Mouse (Mus musculus) G1E (cell line): ENCODE data around the gene Nfe2l1. TPM values are rescaled to one million over a fixed set of nuclear protein-coding genes. Genes with fewer than 3 reads are reported as not detected.

Experiments
- ATAC-seq: 2 replicates; pipeline ENCODE4 v1.8.0; 2016; ENCODE audit warnings: mild to moderate bottlenecking; ENCODE audit not compliant: insufficient number of reproducible peaks, poor library complexity, low FRiP score, severe bottlenecking; ENCODE audit errors: extremely low read depth
- DNase-seq: peaks from one replicate; pipeline ENCODE4 v3.0.0; 2012; ENCODE audit warnings: low spot score
- H3K27me3 ChIP-seq: 2 replicates; pipeline ENCODE4 v1.6.1; 2012; ENCODE audit warnings: mild to moderate bottlenecking, low read length, inconsistent platforms; ENCODE audit not compliant: insufficient read depth
- H3K36me3 ChIP-seq: replicated peaks from 2 replicates; pipeline ENCODE3; 2012; ENCODE audit warnings: mild to moderate bottlenecking, inconsistent platforms
- H3K4me1 ChIP-seq: 2 replicates; pipeline ENCODE4 v1.6.1; 2012; ENCODE audit warnings: low read depth, low read length, inconsistent platforms, mixed read lengths; ENCODE audit not compliant: insufficient read depth
- H3K4me3 ChIP-seq: 2 replicates; pipeline ENCODE4 v1.5.1; 2012; ENCODE audit warnings: low read depth, mild to moderate bottlenecking, inconsistent platforms, low read length, moderate library complexity, mixed read lengths
- H3K9me3 ChIP-seq: replicated peaks from 2 replicates; pipeline ENCODE4 v1.6.1; 2012; ENCODE audit warnings: inconsistent platforms
- CTCF ChIP-seq: IDR thresholded peaks from 2 replicates; pipeline ENCODE4 v1.5.1; 2012; ENCODE audit warnings: low read depth, low read length, inconsistent platforms, mixed read lengths
- GATA1 ChIP-seq: IDR thresholded peaks from 2 replicates; pipeline ENCODE4 v1.6.1; 2012; ENCODE audit warnings: borderline replicate concordance, low read length, inconsistent platforms, mixed read lengths
- GATA2 ChIP-seq: IDR thresholded peaks from 2 replicates; pipeline ENCODE4 v1.6.1; 2012; ENCODE audit warnings: low read depth, low read length, inconsistent platforms, borderline replicate concordance
- POLR2AphosphoS5 ChIP-seq: IDR thresholded peaks from 2 replicates; pipeline ENCODE4 v1.6.1; 2012; ENCODE audit warnings: low read depth, low read length, inconsistent platforms; ENCODE audit not compliant: insufficient replicate concordance
- TAL1 ChIP-seq: conservative IDR thresholded peaks from 2 replicates; pipeline ENCODE4 v1.6.1; 2012; ENCODE audit warnings: low read depth, low read length, inconsistent platforms, mixed read lengths
- polyA plus RNA-seq: library from polyadenylated mRNA; stranded (reverse); fragments of >175 nt; gene quantifications from 2 replicates; pipeline ENCODE4 v1.2.3, GENCODE M21; 2012
- total RNA-seq, 2 experiments: library from RNA; stranded (forward) in 1 of 2; stranded (reverse) in 1 of 2; fragments of 200-1000 nt in 1 of 2; fragments of >200 nt in 1 of 2; fragmentation: Nextera tagmentation in 1 of 2; gene quantifications; 2 replicates each; pipeline ENCODE4 v1.2.3; 2014 to 2017

The Nfe2l1 gene
- total RNA-seq (2014; fragmentation: Nextera tagmentation), result 56.3 and 70.5 TPM in 2 replicates
- 22.5 and 24.0 TPM in 2 replicates for total RNA-seq (2017)
- polyA plus RNA-seq, result 29.1 and 35.9 TPM in 2 replicates

DNA sequence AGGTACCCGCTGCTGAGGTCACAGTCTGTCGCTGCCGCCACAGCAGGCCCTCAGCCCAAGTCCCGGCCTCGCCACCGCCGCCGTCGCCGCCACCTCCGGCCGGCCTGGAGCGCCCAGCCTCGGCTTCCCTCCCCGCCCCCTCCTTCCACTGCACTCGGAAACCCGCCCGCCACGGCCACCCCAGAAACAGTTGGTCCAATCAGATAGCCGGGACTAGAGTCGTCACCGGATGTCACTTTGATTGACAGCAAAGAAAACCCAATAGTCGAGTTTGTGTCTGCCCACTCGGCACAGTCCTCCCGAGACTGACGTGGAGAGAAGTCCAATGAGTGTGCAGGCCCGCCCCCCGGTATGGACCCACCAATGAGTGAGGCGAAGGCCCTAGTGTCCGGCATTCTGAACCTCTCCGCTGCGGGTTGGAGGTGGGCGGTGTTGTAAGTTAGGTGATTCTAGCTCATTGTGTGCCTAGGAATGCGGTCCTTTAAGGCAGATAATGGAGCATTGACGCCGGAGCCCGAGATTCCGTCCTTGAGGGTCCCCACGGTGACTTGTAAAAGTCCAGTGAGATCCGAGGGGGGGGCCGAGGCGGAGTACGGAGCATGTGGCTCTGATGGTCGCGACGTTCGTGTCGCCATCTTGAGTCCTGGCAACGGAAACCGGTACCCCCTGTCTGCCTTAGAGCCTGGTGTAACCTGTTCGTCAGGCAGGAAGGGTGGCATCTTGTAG is at the start of gene Nfe2l1:
Gene Nfe2l1 (minus strand): TSS at position 156 of the 726 bp plus-strand sequence.
- Histone ChIP-seq H3K27me3 (peaks cover 6% of the 10 kb centered on the region), H3K4me1 (peaks cover 54% of the 10 kb centered on the region), H3K9me3 (no peaks in the 10 kb centered on the region), H3K4me3 (peak within 1 kb of the TSS; percentile 88), H3K36me3 (peaks cover 33% of the 10 kb centered on the region)
- DNase-seq (peak; percentile 99), ATAC-seq (peak; percentile 97)
- TF ChIP-seq GATA1, result no peak

GRCm38 (mm10) chr11:96879359-96879758 is 49.6 kb upstream of the Nfe2l1 start:
- Histone ChIP-seq H3K9me3 (no peaks in the 10 kb centered on the region), H3K27me3 (peaks cover 70% of the 10 kb centered on the region), H3K36me3 (no peaks in the 10 kb centered on the region), H3K4me1 (peaks cover 3% of the 10 kb centered on the region; the same call in 1 of the 2 replicates), H3K4me3 (no peak overlapping the region)
- DNase-seq (no peak), ATAC-seq (no peak)
- no peak for TF ChIP-seq POLR2AphosphoS5
- TF ChIP-seq CTCF, result no peak
- no peak for TF ChIP-seq GATA2
- TF ChIP-seq GATA1, result no peak
- TF ChIP-seq TAL1, result no peak

- Histone ChIP-seq H3K4me3 (no peak overlapping the region), H3K27me3 (peaks cover 69% of the 10 kb centered on the region), H3K36me3 (no peaks in the 10 kb centered on the region), H3K4me1 (peaks cover 3% of the 10 kb centered on the region; the same call in 1 of the 2 replicates), H3K9me3 (no peaks in the 10 kb centered on the region)
- TF ChIP-seq GATA1 (no peak), CTCF (no peak), POLR2AphosphoS5 (no peak), TAL1 (no peak), GATA2 (no peak)
- DNase-seq (no peak), ATAC-seq (no peak)
Measured at GRCm38 (mm10) chr11:96878715-96879114, 48.9 kb upstream of the Nfe2l1 start.

GRCm38 (mm10) chr11:96877071-96877470 is 47.3 kb upstream of the Nfe2l1 start:
- H3K4me1 ChIP-seq, result peaks cover 3% of the 10 kb centered on the region; the same call in 1 of the 2 replicates
- DNase-seq, result no peak
- TF ChIP-seq TAL1 (no peak), GATA1 (no peak), GATA2 (no peak), POLR2AphosphoS5 (no peak), CTCF (no peak)
- ATAC-seq, result no peak
- H3K4me3 ChIP-seq, result no peak overlapping the region
- peaks cover 73% of the 10 kb centered on the region for H3K27me3 ChIP-seq
- H3K9me3 ChIP-seq, result no peaks in the 10 kb centered on the region
- no peaks in the 10 kb centered on the region for H3K36me3 ChIP-seq

DNA sequence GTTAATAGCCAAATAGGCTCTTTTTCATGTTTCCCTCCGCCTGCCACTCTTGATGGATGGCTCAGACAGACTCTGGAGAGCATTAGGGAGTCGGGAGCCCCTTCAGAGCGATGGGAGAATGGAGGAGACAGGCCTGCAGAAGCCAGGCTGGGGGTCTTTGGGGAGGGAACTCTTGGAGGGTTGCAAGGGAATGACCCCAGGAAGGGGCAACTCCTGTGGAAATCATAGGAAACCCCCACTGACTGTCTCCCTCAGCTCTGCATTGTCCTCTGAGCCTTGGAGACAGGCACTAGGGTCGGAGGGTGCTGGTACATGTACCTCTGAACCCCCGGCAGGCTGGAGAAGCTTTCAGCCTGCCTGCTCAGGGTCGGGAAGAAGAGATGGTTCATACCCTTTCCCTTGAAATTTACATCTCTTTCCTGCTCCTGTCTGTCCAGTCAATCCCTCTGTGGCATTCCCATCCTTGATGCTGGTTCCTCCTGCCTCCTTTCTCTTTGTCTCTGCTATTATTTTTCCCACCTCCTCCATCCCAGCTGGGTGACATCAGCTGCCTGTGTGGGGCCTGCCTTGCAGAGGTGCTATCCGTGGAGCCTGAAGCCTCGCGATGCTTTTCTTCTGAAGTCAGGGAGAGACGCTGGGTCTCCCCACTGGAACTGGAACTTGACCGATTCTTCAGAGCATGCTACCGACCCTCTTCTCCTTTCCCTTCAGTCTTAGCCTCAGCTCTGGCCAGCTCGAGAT is 46.7 kb upstream of the Nfe2l1 start:
- no peak for TF ChIP-seq TAL1
- no peak for TF ChIP-seq GATA1
- no peak for TF ChIP-seq GATA2
- TF ChIP-seq POLR2AphosphoS5, result no peak
- TF ChIP-seq CTCF, result no peak
- ATAC-seq (no peak), DNase-seq (no peak)
- H3K36me3 ChIP-seq, result no peaks in the 10 kb centered on the region
- H3K27me3 ChIP-seq, result peaks cover 77% of the 10 kb centered on the region
- H3K4me1 ChIP-seq, result peaks cover 3% of the 10 kb centered on the region; the same call in 1 of the 2 replicates
- H3K9me3 ChIP-seq, result no peaks in the 10 kb centered on the region
- no peak overlapping the region for H3K4me3 ChIP-seq

GRCm38 (mm10) chr11:96875745-96876144 is 46.0 kb upstream of the Nfe2l1 start:
- peak overlapping the region; percentile 46; the same call in 1 of the 2 replicates for H3K4me3 ChIP-seq
- peak; percentile 21 for DNase-seq
- no peaks in the 10 kb centered on the region for H3K9me3 ChIP-seq
- H3K36me3 ChIP-seq, result no peaks in the 10 kb centered on the region
- peaks cover 77% of the 10 kb centered on the region for H3K27me3 ChIP-seq
- no peak for ATAC-seq
- peaks cover 3% of the 10 kb centered on the region; the same call in 1 of the 2 replicates for H3K4me1 ChIP-seq
- TF ChIP-seq TAL1 (no peak), GATA2 (no peak), CTCF (no peak), GATA1 (no peak), POLR2AphosphoS5 (no peak)
